Mouse (Mus musculus): ENCODE measurements at regions not wholly inside any gene's neighbourhood (a gene's known extent, or its start where the extent isn't known, plus 50 kb on each side); places are given as distances from the start of the nearest gene placed in this dataset.

GRCm38 (mm10) chr13:83207513-83207912 is 296.3 kb upstream of the Mef2c start:
- no peak overlapping the region for H3K4me3 ChIP-seq (ENCODE audit: control insufficient read depth, insufficient read depth, low read length)
- H3K36me3 ChIP-seq (ENCODE audit: control insufficient read depth, insufficient read depth, low read length): no peaks in the 10 kb centered on the region
- TF ChIP-seq POLR2A (IDR thresholded peaks at IDR 0.05; ENCODE audit: control insufficient read depth, extremely low read depth, insufficient read depth, low read length, poor library complexity) (no peak), CTCF (IDR thresholded peaks at IDR 0.05; ENCODE audit: borderline replicate concordance, control insufficient read depth, extremely low read depth, insufficient read depth, low read length, poor library complexity) (no peak)
- DNase-seq: no peak
- H3K27me3 ChIP-seq (ENCODE audit: control insufficient read depth, insufficient read depth, low read length): no peaks in the 10 kb centered on the region
- 95% methylated on average over 4 of the region's 4 CpGs for WGBS
- no peaks in the 10 kb centered on the region for H3K4me1 ChIP-seq (replicated peaks; ENCODE audit: control insufficient read depth, insufficient read depth, low read length)
- no peak overlapping the region for H3K27ac ChIP-seq (ENCODE audit: control insufficient read depth, insufficient read depth, low read length)

GRCm38 (mm10) chr13:83208111-83208510 is 295.7 kb upstream of the Mef2c start:
- WGBS: 11% methylated on average over 5 of the region's 5 CpGs

GRCm38 (mm10) chr13:83214811-83215210 is 289.0 kb upstream of the Mef2c start:
- no peak for TF ChIP-seq POLR2A (IDR thresholded peaks at IDR 0.05; ENCODE audit: control insufficient read depth, extremely low read depth, insufficient read depth, low read length, poor library complexity)
- TF ChIP-seq CTCF (IDR thresholded peaks at IDR 0.05; ENCODE audit: borderline replicate concordance, control insufficient read depth, extremely low read depth, insufficient read depth, low read length, poor library complexity): no peak
- no peak overlapping the region for H3K4me3 ChIP-seq (ENCODE audit: control insufficient read depth, insufficient read depth, low read length)
- no peaks in the 10 kb centered on the region for H3K4me1 ChIP-seq (replicated peaks; ENCODE audit: control insufficient read depth, insufficient read depth, low read length)
- H3K27ac ChIP-seq (ENCODE audit: control insufficient read depth, insufficient read depth, low read length): no peak overlapping the region
- H3K27me3 ChIP-seq (ENCODE audit: control insufficient read depth, insufficient read depth, low read length): no peaks in the 10 kb centered on the region
- no peaks in the 10 kb centered on the region for H3K36me3 ChIP-seq (ENCODE audit: control insufficient read depth, insufficient read depth, low read length)
- no peak for DNase-seq

More at GRCm38 (mm10) chr13:83208111-83208510, 295.7 kb upstream of the Mef2c start:
- no peaks in the 10 kb centered on the region for H3K4me1 ChIP-seq (replicated peaks; ENCODE audit: control insufficient read depth, insufficient read depth, low read length)
- no peaks in the 10 kb centered on the region for H3K27me3 ChIP-seq (ENCODE audit: control insufficient read depth, insufficient read depth, low read length)
- no peaks in the 10 kb centered on the region for H3K36me3 ChIP-seq (ENCODE audit: control insufficient read depth, insufficient read depth, low read length)
- H3K4me3 ChIP-seq (ENCODE audit: control insufficient read depth, insufficient read depth, low read length): no peak overlapping the region
- H3K27ac ChIP-seq (ENCODE audit: control insufficient read depth, insufficient read depth, low read length): no peak overlapping the region
- TF ChIP-seq POLR2A (IDR thresholded peaks at IDR 0.05; ENCODE audit: control insufficient read depth, extremely low read depth, insufficient read depth, low read length, poor library complexity): no peak
- no peak for TF ChIP-seq CTCF (IDR thresholded peaks at IDR 0.05; ENCODE audit: borderline replicate concordance, control insufficient read depth, extremely low read depth, insufficient read depth, low read length, poor library complexity)
- DNase-seq: no peak

GRCm38 (mm10) chr13:83216454-83216853 is 287.4 kb upstream of the Mef2c start:
- WGBS: 96% methylated on average over 3 of the region's 3 CpGs
- Histone ChIP-seq H3K4me3 (ENCODE audit: control insufficient read depth, insufficient read depth, low read length) (no peak overlapping the region), H3K27ac (ENCODE audit: control insufficient read depth, insufficient read depth, low read length) (no peak overlapping the region), H3K4me1 (replicated peaks; ENCODE audit: control insufficient read depth, insufficient read depth, low read length) (no peaks in the 10 kb centered on the region), H3K36me3 (ENCODE audit: control insufficient read depth, insufficient read depth, low read length) (no peaks in the 10 kb centered on the region), H3K27me3 (ENCODE audit: control insufficient read depth, insufficient read depth, low read length) (no peaks in the 10 kb centered on the region)
- DNase-seq: no peak
- TF ChIP-seq POLR2A (IDR thresholded peaks at IDR 0.05; ENCODE audit: control insufficient read depth, extremely low read depth, insufficient read depth, low read length, poor library complexity) (no peak), CTCF (IDR thresholded peaks at IDR 0.05; ENCODE audit: borderline replicate concordance, control insufficient read depth, extremely low read depth, insufficient read depth, low read length, poor library complexity) (no peak)

GRCm38 (mm10) chr13:83252452-83252851 is 251.4 kb upstream of the Mef2c start:
- no peaks in the 10 kb centered on the region for H3K36me3 ChIP-seq (ENCODE audit: control insufficient read depth, insufficient read depth, low read length)
- no peak overlapping the region for H3K27ac ChIP-seq (ENCODE audit: control insufficient read depth, insufficient read depth, low read length)
- no peak for TF ChIP-seq CTCF (IDR thresholded peaks at IDR 0.05; ENCODE audit: borderline replicate concordance, control insufficient read depth, extremely low read depth, insufficient read depth, low read length, poor library complexity)
- TF ChIP-seq POLR2A (IDR thresholded peaks at IDR 0.05; ENCODE audit: control insufficient read depth, extremely low read depth, insufficient read depth, low read length, poor library complexity): no peak
- H3K27me3 ChIP-seq (ENCODE audit: control insufficient read depth, insufficient read depth, low read length): no peaks in the 10 kb centered on the region
- no peak for DNase-seq
- no peaks in the 10 kb centered on the region for H3K4me1 ChIP-seq (replicated peaks; ENCODE audit: control insufficient read depth, insufficient read depth, low read length)
- H3K4me3 ChIP-seq (ENCODE audit: control insufficient read depth, insufficient read depth, low read length): no peak overlapping the region
- 100% methylated on average over 1 of the region's 1 CpGs for WGBS

- H3K27ac ChIP-seq (ENCODE audit: control insufficient read depth, insufficient read depth, low read length): no peak overlapping the region
- no peaks in the 10 kb centered on the region for H3K27me3 ChIP-seq (ENCODE audit: control insufficient read depth, insufficient read depth, low read length)
- no peaks in the 10 kb centered on the region for H3K4me1 ChIP-seq (replicated peaks; ENCODE audit: control insufficient read depth, insufficient read depth, low read length)
- no peaks in the 10 kb centered on the region for H3K36me3 ChIP-seq (ENCODE audit: control insufficient read depth, insufficient read depth, low read length)
- H3K4me3 ChIP-seq (ENCODE audit: control insufficient read depth, insufficient read depth, low read length): no peak overlapping the region
- TF ChIP-seq CTCF (IDR thresholded peaks at IDR 0.05; ENCODE audit: borderline replicate concordance, control insufficient read depth, extremely low read depth, insufficient read depth, low read length, poor library complexity) (no peak), POLR2A (IDR thresholded peaks at IDR 0.05; ENCODE audit: control insufficient read depth, extremely low read depth, insufficient read depth, low read length, poor library complexity) (no peak)
- WGBS: 96% methylated on average over 1 of the region's 1 CpGs
- no peak for DNase-seq
Observed at GRCm38 (mm10) chr13:83266591-83266990, 237.2 kb upstream of the Mef2c start.

- H3K27ac ChIP-seq (ENCODE audit: control insufficient read depth, insufficient read depth, low read length): no peak overlapping the region
- no peak for DNase-seq
- H3K4me3 ChIP-seq (ENCODE audit: control insufficient read depth, insufficient read depth, low read length): no peak overlapping the region
- no peaks in the 10 kb centered on the region for H3K27me3 ChIP-seq (ENCODE audit: control insufficient read depth, insufficient read depth, low read length)
- 29% methylated on average over 3 of the region's 3 CpGs for WGBS
- no peaks in the 10 kb centered on the region for H3K4me1 ChIP-seq (replicated peaks; ENCODE audit: control insufficient read depth, insufficient read depth, low read length)
- H3K36me3 ChIP-seq (ENCODE audit: control insufficient read depth, insufficient read depth, low read length): no peaks in the 10 kb centered on the region
- TF ChIP-seq POLR2A (IDR thresholded peaks at IDR 0.05; ENCODE audit: control insufficient read depth, extremely low read depth, insufficient read depth, low read length, poor library complexity) (no peak), CTCF (IDR thresholded peaks at IDR 0.05; ENCODE audit: borderline replicate concordance, control insufficient read depth, extremely low read depth, insufficient read depth, low read length, poor library complexity) (no peak)
Observed at GRCm38 (mm10) chr13:83268663-83269062, 235.2 kb upstream of the Mef2c start.

All from thymus, adult 2 months (tissue).